Mouse (Mus musculus) stomach, embryonic 14.5 days (tissue): Measurements from ENCODE around the gene Prpf6. TPM values are rescaled to one million over a fixed set of nuclear protein-coding genes. Genes with fewer than 3 reads are reported as not detected.

ENCODE experiments used
- ATAC-seq: fragments of 200-750 bp; cut with Nextera tagmentation; 2 replicates; pipeline ENCODE4 v1.8.0; 2017; ENCODE audit warnings: low read depth, moderate TSS enrichment; ENCODE audit not compliant: insufficient number of reproducible peaks, insufficient read depth, low FRiP score
- H3K27ac ChIP-seq: fragments of 300-500 bp; sonication (generic); 2 replicates; pipeline ENCODE4 v1.5.1; 2014; ENCODE audit warnings: mild to moderate bottlenecking, low read length, moderate library complexity, mixed read lengths
- H3K27me3 ChIP-seq: fragments of 300-500 bp; sonication (generic); 2 replicates; pipeline ENCODE4 v1.6.1; 2014; ENCODE audit warnings: low read length, control low read depth, mixed read lengths; ENCODE audit not compliant: control insufficient read depth, insufficient read depth
- H3K36me3 ChIP-seq: fragments of 300-500 bp; sonication (generic); 2 replicates; pipeline ENCODE4 v1.6.1; 2014; ENCODE audit warnings: mild to moderate bottlenecking, control low read depth, low read length, moderate library complexity, mixed read lengths; ENCODE audit not compliant: control insufficient read depth, insufficient read depth
- H3K4me1 ChIP-seq: fragments of 300-500 bp; sonication (generic); 2 replicates; pipeline ENCODE4 v1.6.1; 2014; ENCODE audit warnings: low read length, control low read depth, mixed read lengths; ENCODE audit not compliant: control insufficient read depth, insufficient read depth
- H3K4me2 ChIP-seq: fragments of 300-500 bp; sonication (generic); replicated peaks from 2 replicates; pipeline ENCODE4 v1.6.1; 2014; ENCODE audit warnings: low read depth, low read length, control low read depth
- H3K4me3 ChIP-seq: fragments of 300-500 bp; sonication (generic); 2 replicates; pipeline ENCODE4 v1.5.1; 2014; ENCODE audit warnings: low read depth, low read length, control low read depth
- H3K9ac ChIP-seq: fragments of 300-500 bp; sonication (generic); replicated peaks from 2 replicates; pipeline ENCODE4 v1.6.1; 2014; ENCODE audit warnings: low read depth, mild to moderate bottlenecking, control low read depth, low read length, moderate library complexity, mixed read lengths
- H3K9me3 ChIP-seq: fragments of 300-500 bp; sonication (generic); 2 replicates; pipeline ENCODE4 v1.6.1; 2016; ENCODE audit warnings: low read depth, low read length, control low read depth; ENCODE audit not compliant: control insufficient read depth
- WGBS: fragments of 180-500 bp; shearing (Covaris S2); extraction: QIAGEN DNeasy Blood & Tissue Kit; methylation state at CpG from one replicate; pipeline ENCODE4 v1.1.7; 2014; 5-methylcytosine and 5-hydroxymethylcytosine counted together
- polyA plus RNA-seq: library from polyadenylated mRNA; unstranded; fragments of >200 nt; fragmentation: Nextera tagmentation; extraction: Ambion mirVana; gene quantifications from 2 replicates; pipeline ENCODE4 v1.2.1, GENCODE M21; 2014

The Prpf6 gene
- polyA plus RNA-seq, 1 experiment from 2014 or later: 60.2 TPM

- 5% methylated on average over 14 of the region's 14 CpGs for WGBS
- H3K27me3 ChIP-seq: peaks cover 27% of the 10 kb centered on the region
- no peaks in the 10 kb centered on the region for H3K36me3 ChIP-seq
- ATAC-seq: no peak
- H3K9me3 ChIP-seq: no peaks in the 10 kb centered on the region
- no peak overlapping the region for H3K4me3 ChIP-seq
- peak overlapping the region; percentile 33; the same call in 1 of the 2 replicates for H3K4me2 ChIP-seq
- no peak overlapping the region for H3K9ac ChIP-seq
- H3K27ac ChIP-seq: no peak overlapping the region
- H3K4me1 ChIP-seq: peaks cover 8% of the 10 kb centered on the region; the same call in 1 of the 2 replicates
These were observed 83.8 kb downstream of the Prpf6 start for GRCm38 (mm10) chr2:181675454-181675853.

DNA sequence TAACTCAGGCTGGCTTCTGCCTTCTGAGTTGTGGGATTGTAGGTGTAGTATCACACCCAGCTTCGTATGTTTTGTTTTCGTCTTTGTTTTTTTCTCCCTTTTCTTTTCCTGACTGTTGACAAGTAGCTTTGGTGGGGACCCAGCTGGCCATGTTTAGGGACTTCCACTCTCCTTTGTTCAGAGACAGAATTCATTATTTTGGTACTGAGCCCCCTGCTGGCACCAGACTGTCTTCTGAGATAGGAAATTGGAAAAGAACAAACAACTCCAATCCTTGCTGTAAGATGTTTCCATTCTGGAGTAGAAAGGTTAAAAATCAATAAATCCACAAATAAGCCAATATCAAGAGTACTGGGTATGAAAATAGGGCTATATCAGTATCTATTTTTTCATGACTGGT lies 84.8 kb downstream of the Prpf6 start:
- no peak overlapping the region for H3K4me2 ChIP-seq
- ATAC-seq: no peak
- H3K9me3 ChIP-seq: no peaks in the 10 kb centered on the region
- H3K27me3 ChIP-seq: peaks cover 17% of the 10 kb centered on the region
- no peak overlapping the region for H3K9ac ChIP-seq
- 60% methylated on average over 2 of the region's 2 CpGs for WGBS
- no peaks in the 10 kb centered on the region for H3K36me3 ChIP-seq
- H3K4me1 ChIP-seq: peaks cover 8% of the 10 kb centered on the region; the same call in 1 of the 2 replicates
- no peak overlapping the region for H3K4me3 ChIP-seq
- no peak overlapping the region for H3K27ac ChIP-seq

DNA sequence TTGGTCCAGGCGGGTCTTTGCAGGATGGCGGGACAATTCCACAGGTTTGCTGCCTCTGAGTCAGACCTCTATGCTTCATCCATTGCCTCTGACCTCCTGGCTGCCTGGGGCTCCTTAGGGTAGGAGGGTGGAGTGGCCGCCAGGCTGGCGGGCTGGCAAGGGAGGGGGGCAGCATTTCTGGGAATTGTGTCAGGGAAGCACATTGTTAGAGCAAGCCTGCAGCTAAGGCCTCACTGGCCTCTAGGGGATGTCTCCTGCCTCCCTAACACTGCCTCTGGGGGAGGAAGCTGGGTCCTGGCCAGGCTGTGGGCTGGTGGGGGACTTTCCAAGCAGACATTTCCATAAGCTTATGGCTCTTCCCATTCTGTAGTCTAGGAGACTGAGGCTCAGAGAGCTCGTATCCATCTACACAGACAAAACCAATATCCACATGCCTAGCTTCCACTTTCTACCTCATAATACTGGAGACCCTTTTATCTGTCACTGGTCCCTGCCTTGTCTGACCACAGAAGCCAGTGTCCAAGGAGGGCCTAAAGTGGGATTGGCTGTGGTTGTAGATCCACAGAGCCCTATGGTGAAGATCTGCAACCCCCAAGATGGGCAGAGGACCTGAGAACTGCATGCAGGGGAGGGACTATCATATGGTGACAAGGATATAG lies 85.6 kb downstream of the Prpf6 start:
- no peaks in the 10 kb centered on the region for H3K36me3 ChIP-seq
- H3K27me3 ChIP-seq: peaks cover 9% of the 10 kb centered on the region
- ATAC-seq: no peak
- H3K9ac ChIP-seq: no peak overlapping the region
- H3K4me2 ChIP-seq: no peak overlapping the region
- H3K4me3 ChIP-seq: no peak overlapping the region
- H3K4me1 ChIP-seq: peaks cover 8% of the 10 kb centered on the region; the same call in 1 of the 2 replicates
- WGBS: 64% methylated on average over 5 of the region's 5 CpGs
- peak overlapping the region; percentile 48; the same call in 1 of the 2 replicates for H3K27ac ChIP-seq
- H3K9me3 ChIP-seq: no peaks in the 10 kb centered on the region

DNA sequence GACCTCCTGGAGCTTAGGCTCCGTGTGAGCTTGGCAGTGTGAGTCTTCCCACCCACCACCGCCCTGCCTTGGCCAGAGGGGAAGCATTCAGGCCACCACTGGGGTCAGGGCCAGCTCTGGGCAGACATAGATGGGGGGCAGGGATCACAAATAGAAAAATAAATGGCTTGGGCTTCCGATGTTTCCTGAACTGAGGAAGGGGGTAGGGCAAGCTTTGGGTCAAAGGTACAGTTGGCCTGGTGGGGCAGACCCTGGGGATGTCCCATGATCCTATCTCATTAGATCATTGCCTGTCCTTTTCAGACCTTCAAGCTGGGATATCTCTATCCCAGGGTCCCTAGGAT lies 86.1 kb downstream of the Prpf6 start:
- ATAC-seq: no peak
- Histone ChIP-seq H3K27me3 (peaks cover 4% of the 10 kb centered on the region), H3K4me3 (no peak overlapping the region), H3K9ac (no peak overlapping the region), H3K9me3 (no peaks in the 10 kb centered on the region), H3K4me2 (no peak overlapping the region), H3K36me3 (no peaks in the 10 kb centered on the region), H3K4me1 (peaks cover 8% of the 10 kb centered on the region; the same call in 1 of the 2 replicates), H3K27ac (peak overlapping the region; percentile 48; the same call in 1 of the 2 replicates)
- WGBS: 36% methylated on average over 3 of the region's 3 CpGs

DNA sequence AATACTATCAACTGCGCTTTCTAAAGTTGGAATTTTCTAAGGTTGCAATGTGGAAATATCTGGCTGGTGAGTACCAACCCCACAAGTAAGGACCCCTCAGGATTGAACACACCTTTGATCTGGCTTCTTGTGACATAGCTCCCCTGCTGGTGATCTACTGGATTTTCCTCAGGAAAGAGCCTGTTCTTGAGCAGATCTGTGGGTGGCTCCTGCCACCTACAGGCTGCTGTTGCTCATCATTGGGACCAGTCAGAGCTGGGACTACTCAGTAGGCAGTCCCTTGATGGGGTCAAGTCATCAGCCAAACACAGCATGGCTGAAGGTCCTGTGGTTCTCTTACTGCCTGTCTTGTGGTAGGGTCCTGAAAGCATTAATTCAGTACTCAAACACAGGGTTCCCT lies 87.1 kb downstream of the Prpf6 start:
- H3K27me3 ChIP-seq: no peaks in the 10 kb centered on the region
- no peak overlapping the region for H3K27ac ChIP-seq
- 36% methylated on average over 1 of the region's 1 CpGs for WGBS
- H3K9ac ChIP-seq: no peak overlapping the region
- ATAC-seq: peak; percentile 76; the same call in 1 of the 2 replicates
- H3K9me3 ChIP-seq: no peaks in the 10 kb centered on the region
- H3K4me2 ChIP-seq: no peak overlapping the region
- no peak overlapping the region for H3K4me3 ChIP-seq
- H3K4me1 ChIP-seq: peaks cover 8% of the 10 kb centered on the region; the same call in 1 of the 2 replicates
- no peaks in the 10 kb centered on the region for H3K36me3 ChIP-seq

DNA sequence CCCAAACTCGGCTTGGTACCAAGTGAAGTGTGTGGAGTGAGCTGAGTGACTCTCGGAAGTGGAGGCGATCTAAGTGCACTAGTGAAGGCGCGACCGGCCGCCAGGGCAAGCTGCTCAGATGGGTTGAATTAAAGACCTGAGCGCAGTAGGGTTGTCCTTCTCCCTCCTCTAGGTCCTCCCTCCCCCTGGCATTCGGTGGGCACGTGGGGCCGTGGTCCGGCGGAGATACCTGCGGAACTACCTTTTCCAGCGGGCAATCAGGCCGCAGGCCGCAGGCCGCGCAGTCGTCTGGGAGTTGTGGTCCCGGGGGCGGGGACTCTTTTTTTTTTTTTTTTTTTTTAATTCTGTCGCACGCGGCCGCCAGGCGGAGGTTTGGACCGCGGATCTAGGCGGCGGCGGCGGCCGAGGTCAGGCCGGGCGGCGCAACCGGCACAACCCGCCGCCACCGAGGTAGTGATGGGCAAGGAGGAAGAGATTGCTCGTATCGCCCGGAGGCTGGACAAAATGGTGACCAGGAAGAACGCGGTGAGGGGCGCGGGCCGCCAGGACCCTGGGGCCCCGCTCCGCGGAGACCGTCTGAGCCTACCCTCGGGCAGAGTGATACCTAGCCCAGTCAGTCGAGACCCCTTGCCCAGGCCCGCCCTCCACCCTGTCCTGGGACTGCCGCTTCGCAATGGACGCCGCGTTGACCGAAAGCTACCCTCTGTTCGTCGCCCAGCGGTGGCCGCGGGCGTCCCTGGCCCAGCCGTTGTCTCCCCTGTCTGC lies 88.5 kb downstream of the Prpf6 start, which contains the start of gene Tcea2:
TSS of gene Tcea2 (plus strand) at position 360 of the 765 bp plus-strand sequence.
- Histone ChIP-seq H3K4me2 (peak within 1 kb of the TSS; percentile 91), H3K9ac (peak within 1 kb of the TSS; percentile 82), H3K27me3 (no peaks in the 10 kb centered on the region), H3K4me1 (peaks cover 8% of the 10 kb centered on the region; the same call in 1 of the 2 replicates), H3K4me3 (peak within 1 kb of the TSS; percentile 68), H3K27ac (peak within 1 kb of the TSS; percentile 52; the same call in 1 of the 2 replicates), H3K9me3 (no peaks in the 10 kb centered on the region), H3K36me3 (no peaks in the 10 kb centered on the region)
- under 1% methylated on average over 62 of the region's 69 CpGs for WGBS
- ATAC-seq: peak; percentile 21; the same call in 1 of the 2 replicates

DNA sequence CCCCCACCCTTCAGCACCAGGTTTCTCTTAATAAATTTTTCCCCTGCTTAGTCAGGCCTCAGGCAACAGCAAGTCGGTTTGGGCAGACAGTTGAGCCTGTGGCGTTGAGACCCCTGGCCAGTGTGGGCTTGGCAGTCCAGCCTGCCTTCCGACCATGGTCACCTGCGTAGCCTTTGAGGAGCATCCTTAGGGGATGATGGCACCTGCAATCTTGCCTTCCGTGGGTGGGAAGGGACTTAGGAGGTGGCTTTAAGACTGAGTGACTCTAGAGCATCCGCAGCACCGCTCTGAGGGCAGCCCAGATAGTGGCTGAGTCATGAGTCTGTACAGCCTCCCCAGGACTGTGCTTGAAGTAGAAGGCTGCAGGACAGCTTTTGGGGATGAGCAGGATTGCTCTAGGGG lies 89.0 kb downstream of the Prpf6 start:
- peaks cover 8% of the 10 kb centered on the region; the same call in 1 of the 2 replicates for H3K4me1 ChIP-seq
- H3K4me2 ChIP-seq: peak overlapping the region; percentile 91
- H3K4me3 ChIP-seq: peak overlapping the region; percentile 68
- 16% methylated on average over 7 of the region's 7 CpGs for WGBS
- H3K9ac ChIP-seq: peak overlapping the region; percentile 82
- H3K27me3 ChIP-seq: no peaks in the 10 kb centered on the region
- no peaks in the 10 kb centered on the region for H3K9me3 ChIP-seq
- peak overlapping the region; percentile 52; the same call in 1 of the 2 replicates for H3K27ac ChIP-seq
- ATAC-seq: no peak
- H3K36me3 ChIP-seq: no peaks in the 10 kb centered on the region

- ATAC-seq: peak; percentile 30; the same call in 1 of the 2 replicates
- Histone ChIP-seq H3K4me3 (no peak overlapping the region), H3K36me3 (peaks cover 6% of the 10 kb centered on the region; the same call in 1 of the 2 replicates), H3K4me1 (0 out of 2 replicates have a peak, but pooled peaks cover 8% of the 10 kb centered on the region), H3K27me3 (no peaks in the 10 kb centered on the region), H3K9ac (no peak overlapping the region), H3K9me3 (no peaks in the 10 kb centered on the region), H3K4me2 (no peak overlapping the region), H3K27ac (no peak overlapping the region)
- 68% methylated on average over 1 of the region's 1 CpGs for WGBS
These were observed 90.3 kb downstream of the Prpf6 start for GRCm38 (mm10) chr2:181681978-181682377.
